ENCODE assay signal across 13 mouse cellular contexts in genomic region chr4:148866812-148867470, GRCm38 (mm10).
A peak's percentile ranks its signal among the peaks of the same experiment; 100 is the strongest.
DNase-seq lines count a peak whose midpoint lies in the region; ATAC-seq and TF ChIP-seq lines count a peak whose summit lies in the region.
"Had no signal": no experiment of that assay in that cellular context is flagged by ENCODE, and none has a peak within 500 bp of the region (broad histone marks: within the 10 kb centered on the region; RNA-seq: fewer than 3 reads in every experiment).

No protein-coding gene starts in this region.

- DNase-seq in kidney, adult 2 months: no peak
- DNase-seq in mesoderm, embryonic 11.5 days (ENCODE audit: low read depth, low spot score): peak; percentile 75
- no peak for DNase-seq in layer of hippocampus, adult 9-11 months
- DNase-seq in thymus, postnatal 14 days: no peak
- DNase-seq: adrenal gland, postnatal 14 days; cerebellum, adult 9-10 months; kidney, adult 11 months; liver, postnatal 0 days; thymus, postnatal 25 days had no signal

- no peak overlapping the region for H3K4me2 ChIP-seq in kidney, embryonic 16.5 days (replicated peaks; ENCODE audit: low read depth, low read length)
- peak overlapping the region; percentile 30 for H3K4me2 ChIP-seq in forebrain, embryonic 13.5 days

- TF ChIP-seq CTCF in kidney, adult 2 months (conservative IDR thresholded peaks at IDR 0.05; ENCODE audit: insufficient read depth, insufficient read length, low read depth, low read length): no peak

- no peak overlapping the region for H3K27ac ChIP-seq in kidney, embryonic 16.5 days (ENCODE audit: low read length)
- no peak overlapping the region for H3K27ac ChIP-seq in kidney, adult 2 months (ENCODE audit: insufficient read depth, low read depth, low read length)
- H3K27ac ChIP-seq in forebrain, embryonic 13.5 days: peak overlapping the region; percentile 76

- no peak for TF ChIP-seq POLR2A in kidney, adult 2 months (IDR thresholded peaks at IDR 0.05; ENCODE audit: low read depth, low read length)

- 0 out of 2 replicates have a peak, but pooled peaks have one; percentile 24 for ATAC-seq in kidney, embryonic 16.5 days (ENCODE audit: low FRiP score, low TSS enrichment)
- ATAC-seq in forebrain, embryonic 13.5 days: peak; percentile 51; the same call in 1 of the 2 replicates
- no peak for ATAC-seq in monocyte, adult 5-6 weeks (replicated peaks; ENCODE audit: insufficient number of reproducible peaks, low FRiP score, low TSS enrichment, poor library complexity, severe bottlenecking)
- ATAC-seq: liver, postnatal 0 days had no signal

- H3K27me3 ChIP-seq in kidney, embryonic 16.5 days (ENCODE audit: insufficient read depth, low read length): no peaks in the 10 kb centered on the region
- H3K27me3 ChIP-seq in kidney, adult 2 months (replicated peaks; ENCODE audit: control insufficient read depth, insufficient read depth, low read length): no peaks in the 10 kb centered on the region
- H3K27me3 ChIP-seq in forebrain, embryonic 13.5 days: peaks cover 47% of the 10 kb centered on the region

- H3K36me3 ChIP-seq in kidney, embryonic 16.5 days (ENCODE audit: insufficient read depth, low read length): no peaks in the 10 kb centered on the region
- H3K36me3 ChIP-seq in kidney, adult 2 months (ENCODE audit: control insufficient read depth, insufficient read depth, low read length): no peaks in the 10 kb centered on the region
- no peaks in the 10 kb centered on the region for H3K36me3 ChIP-seq in forebrain, embryonic 13.5 days (ENCODE audit: poor library complexity, severe bottlenecking)

- no peak overlapping the region for H3K4me3 ChIP-seq in kidney, embryonic 16.5 days (ENCODE audit: low read length)
- H3K4me3 ChIP-seq in kidney, adult 2 months (ENCODE audit: insufficient read depth, low read depth, low read length): no peak overlapping the region
- no peak overlapping the region for H3K4me3 ChIP-seq in forebrain, embryonic 13.5 days
- H3K4me3 ChIP-seq: myocyte had no signal

- H3K9me3 ChIP-seq in kidney, embryonic 16.5 days (ENCODE audit: low read length): no peaks in the 10 kb centered on the region
- no peaks in the 10 kb centered on the region for H3K9me3 ChIP-seq in forebrain, embryonic 13.5 days (replicated peaks)

- peaks cover 17% of the 10 kb centered on the region for H3K4me1 ChIP-seq in kidney, embryonic 16.5 days (ENCODE audit: insufficient read depth, low read length)
- peaks cover 7% of the 10 kb centered on the region; the same call in 1 of the 2 replicates for H3K4me1 ChIP-seq in kidney, adult 2 months (ENCODE audit: control insufficient read depth, insufficient read depth, low read length)
- H3K4me1 ChIP-seq in forebrain, embryonic 13.5 days: peaks cover 56% of the 10 kb centered on the region

- H3K9ac ChIP-seq in kidney, embryonic 16.5 days (replicated peaks; ENCODE audit: low read length): no peak overlapping the region
- H3K9ac ChIP-seq in forebrain, embryonic 13.5 days: no peak overlapping the region
- H3K9ac ChIP-seq: liver, postnatal 0 days had no signal

- 10% methylated on average over 10 of the region's 12 CpGs for WGBS in kidney, embryonic 16.5 days
- WGBS in kidney, adult 2 months: 32% methylated on average over 12 of the region's 12 CpGs
- WGBS in forebrain, embryonic 13.5 days: under 1% methylated on average over 12 of the region's 12 CpGs
